Mouse (Mus musculus) liver, embryonic 15.5 days (tissue): ENCODE data around the gene Sdk2. TPM values are rescaled to one million over a fixed set of nuclear protein-coding genes. Genes with fewer than 3 reads are reported as not detected.

Source experiments
- ATAC-seq: fragments of 200-750 bp; cut with Nextera tagmentation; 2 replicates; pipeline ENCODE4 v1.8.0; 2017; ENCODE audit warnings: moderate number of reproducible peaks, mild to moderate bottlenecking, moderate library complexity; ENCODE audit not compliant: insufficient read depth
- H3K27ac ChIP-seq: fragments of 300-500 bp; sonication (generic); replicated peaks from 2 replicates; pipeline ENCODE4 v1.5.1; 2015; ENCODE audit warnings: mild to moderate bottlenecking, inconsistent platforms
- H3K27me3 ChIP-seq: fragments of 300-500 bp; sonication (generic); 2 replicates; pipeline ENCODE4 v1.6.1; 2015; ENCODE audit warnings: mild to moderate bottlenecking, inconsistent platforms
- H3K36me3 ChIP-seq: fragments of 300-500 bp; sonication (generic); replicated peaks from 2 replicates; pipeline ENCODE4 v1.6.1; 2015; ENCODE audit warnings: moderate library complexity, mild to moderate bottlenecking, inconsistent platforms
- H3K4me1 ChIP-seq: fragments of 300-500 bp; sonication (generic); replicated peaks from 2 replicates; pipeline ENCODE4 v1.6.1; 2015; ENCODE audit warnings: inconsistent platforms
- H3K4me2 ChIP-seq: fragments of 300-500 bp; sonication (generic); 2 replicates; pipeline ENCODE4 v1.6.1; 2015; ENCODE audit warnings: moderate library complexity, mild to moderate bottlenecking, inconsistent platforms
- H3K4me3 ChIP-seq: fragments of 300-500 bp; sonication (generic); replicated peaks from 2 replicates; pipeline ENCODE4 v1.5.1; 2015; ENCODE audit warnings: mild to moderate bottlenecking, inconsistent platforms
- H3K9ac ChIP-seq: fragments of 300-500 bp; sonication (generic); 2 replicates; pipeline ENCODE4 v1.6.1; 2015; ENCODE audit warnings: moderate library complexity, mild to moderate bottlenecking, inconsistent platforms
- H3K9me3 ChIP-seq: fragments of 300-500 bp; sonication (generic); replicated peaks from 2 replicates; pipeline ENCODE4 v1.6.1; 2016; ENCODE audit warnings: inconsistent platforms
- WGBS: fragments of 180-500 bp; shearing (Covaris S2); methylation state at CpG from one replicate; pipeline ENCODE4 v1.1.7; 2015; ENCODE audit warnings: mixed read lengths; ENCODE audit not compliant: insufficient replicate concordance; 5-methylcytosine and 5-hydroxymethylcytosine counted together
- polyA plus RNA-seq: library from polyadenylated mRNA; unstranded; fragments of >200 nt; fragmentation: Nextera tagmentation; extraction: Ambion mirVana; gene quantifications from 2 replicates; pipeline ENCODE4 v1.2.1, GENCODE M21; 2015

Sdk2 gene
- polyA plus RNA-seq, 1 experiment from 2014 or later, result 0.20 TPM

- H3K4me2 ChIP-seq, result no peak overlapping the region
- H3K27ac ChIP-seq, result no peak overlapping the region
- no peaks in the 10 kb centered on the region for H3K36me3 ChIP-seq
- H3K27me3 ChIP-seq, result no peaks in the 10 kb centered on the region
- no peak overlapping the region for H3K9ac ChIP-seq
- peaks cover 14% of the 10 kb centered on the region for H3K9me3 ChIP-seq
- WGBS, result 47% methylated on average over 2 of the region's 2 CpGs
- ATAC-seq, result no peak
- no peak overlapping the region for H3K4me3 ChIP-seq
- H3K4me1 ChIP-seq, result no peaks in the 10 kb centered on the region
Observed at GRCm38 (mm10) chr11:113970026-113970425, 96.8 kb downstream of the Sdk2 start.

- H3K9me3 ChIP-seq, result peaks cover 14% of the 10 kb centered on the region; the same call in 1 of the 2 replicates
- no peak overlapping the region for H3K4me3 ChIP-seq
- 43% methylated on average over 1 of the region's 1 CpGs for WGBS
Observed at GRCm38 (mm10) chr11:113965214-113965613, 101.6 kb downstream of the Sdk2 start.

GRCm38 (mm10) chr11:113962751-113963150 is 104.1 kb downstream of the Sdk2 start:
- no peak for ATAC-seq
- Histone ChIP-seq H3K4me1 (no peaks in the 10 kb centered on the region), H3K4me3 (no peak overlapping the region), H3K4me2 (no peak overlapping the region), H3K9me3 (peaks cover 7% of the 10 kb centered on the region), H3K9ac (no peak overlapping the region), H3K27me3 (no peaks in the 10 kb centered on the region), H3K36me3 (no peaks in the 10 kb centered on the region), H3K27ac (no peak overlapping the region)
- 54% methylated on average over 3 of the region's 3 CpGs for WGBS

More at GRCm38 (mm10) chr11:113965214-113965613, 101.6 kb downstream of the Sdk2 start:
- no peak overlapping the region for H3K9ac ChIP-seq
- H3K4me2 ChIP-seq, result no peak overlapping the region
- H3K27me3 ChIP-seq, result no peaks in the 10 kb centered on the region
- no peaks in the 10 kb centered on the region for H3K4me1 ChIP-seq
- no peak for ATAC-seq
- no peak overlapping the region for H3K27ac ChIP-seq
- no peaks in the 10 kb centered on the region for H3K36me3 ChIP-seq

GRCm38 (mm10) chr11:113951616-113951988 is 115.2 kb downstream of the Sdk2 start:
- ATAC-seq, result no peak
- no peak overlapping the region for H3K9ac ChIP-seq
- H3K4me1 ChIP-seq, result no peaks in the 10 kb centered on the region
- H3K27me3 ChIP-seq, result no peaks in the 10 kb centered on the region
- H3K4me3 ChIP-seq, result no peak overlapping the region
- no peaks in the 10 kb centered on the region for H3K36me3 ChIP-seq
- WGBS, result 69% methylated on average over 15 of the region's 15 CpGs
- H3K9me3 ChIP-seq, result no peaks in the 10 kb centered on the region
- H3K27ac ChIP-seq, result no peak overlapping the region
- H3K4me2 ChIP-seq, result no peak overlapping the region

GRCm38 (mm10) chr11:113950904-113951615 is 115.8 kb downstream of the Sdk2 start:
- Histone ChIP-seq H3K9me3 (no peaks in the 10 kb centered on the region), H3K27me3 (no peaks in the 10 kb centered on the region), H3K27ac (no peak overlapping the region), H3K4me2 (no peak overlapping the region), H3K36me3 (no peaks in the 10 kb centered on the region), H3K9ac (no peak overlapping the region), H3K4me3 (no peak overlapping the region), H3K4me1 (no peaks in the 10 kb centered on the region)
- WGBS, result 61% methylated on average over 7 of the region's 7 CpGs
- ATAC-seq, result no peak

- Histone ChIP-seq H3K4me1 (no peaks in the 10 kb centered on the region), H3K9me3 (no peaks in the 10 kb centered on the region), H3K9ac (no peak overlapping the region), H3K27ac (no peak overlapping the region), H3K36me3 (no peaks in the 10 kb centered on the region), H3K4me2 (no peak overlapping the region), H3K27me3 (no peaks in the 10 kb centered on the region), H3K4me3 (no peak overlapping the region)
- ATAC-seq, result no peak
- 68% methylated on average over 8 of the region's 8 CpGs for WGBS
Observed at GRCm38 (mm10) chr11:113948676-113949075, 118.2 kb downstream of the Sdk2 start.

- Histone ChIP-seq H3K27ac (no peak overlapping the region), H3K4me1 (no peaks in the 10 kb centered on the region), H3K9me3 (no peaks in the 10 kb centered on the region), H3K4me3 (no peak overlapping the region), H3K36me3 (no peaks in the 10 kb centered on the region), H3K27me3 (no peaks in the 10 kb centered on the region), H3K4me2 (no peak overlapping the region), H3K9ac (no peak overlapping the region)
- 43% methylated on average over 9 of the region's 9 CpGs for WGBS
- ATAC-seq, result no peak
Observed at GRCm38 (mm10) chr11:113942101-113942735, 124.6 kb downstream of the Sdk2 start.

- WGBS, result 56% methylated on average over 9 of the region's 9 CpGs
- Histone ChIP-seq H3K4me2 (no peak overlapping the region), H3K4me3 (no peak overlapping the region), H3K27ac (no peak overlapping the region), H3K9ac (no peak overlapping the region), H3K36me3 (no peaks in the 10 kb centered on the region), H3K27me3 (no peaks in the 10 kb centered on the region), H3K4me1 (no peaks in the 10 kb centered on the region), H3K9me3 (no peaks in the 10 kb centered on the region)
- no peak for ATAC-seq
Observed at GRCm38 (mm10) chr11:113933678-113934077, 133.2 kb downstream of the Sdk2 start.

- no peaks in the 10 kb centered on the region for H3K36me3 ChIP-seq
- no peak overlapping the region for H3K27ac ChIP-seq
- WGBS, result 55% methylated on average over 7 of the region's 7 CpGs
- H3K4me2 ChIP-seq, result no peak overlapping the region
- no peak overlapping the region for H3K4me3 ChIP-seq
- H3K27me3 ChIP-seq, result no peaks in the 10 kb centered on the region
- no peak for ATAC-seq
- no peak overlapping the region for H3K9ac ChIP-seq
- no peaks in the 10 kb centered on the region for H3K9me3 ChIP-seq
- H3K4me1 ChIP-seq, result no peaks in the 10 kb centered on the region
Observed at GRCm38 (mm10) chr11:113932909-113933308, 133.9 kb downstream of the Sdk2 start.

- Histone ChIP-seq H3K27ac (no peak overlapping the region), H3K27me3 (no peaks in the 10 kb centered on the region), H3K4me3 (no peak overlapping the region), H3K9me3 (no peaks in the 10 kb centered on the region), H3K36me3 (no peaks in the 10 kb centered on the region), H3K4me2 (no peak overlapping the region), H3K4me1 (no peaks in the 10 kb centered on the region), H3K9ac (no peak overlapping the region)
- WGBS, result 38% methylated on average over 4 of the region's 4 CpGs
- no peak for ATAC-seq
Observed at GRCm38 (mm10) chr11:113931701-113932100, 135.1 kb downstream of the Sdk2 start.

GRCm38 (mm10) chr11:113930112-113930511 is 136.7 kb downstream of the Sdk2 start:
- no peak for ATAC-seq
- H3K27me3 ChIP-seq, result no peaks in the 10 kb centered on the region
- no peaks in the 10 kb centered on the region for H3K36me3 ChIP-seq
- H3K4me2 ChIP-seq, result no peak overlapping the region
- no peak overlapping the region for H3K4me3 ChIP-seq
- no peaks in the 10 kb centered on the region for H3K9me3 ChIP-seq
- H3K9ac ChIP-seq, result no peak overlapping the region
- WGBS, result 62% methylated on average over 11 of the region's 11 CpGs
- no peaks in the 10 kb centered on the region for H3K4me1 ChIP-seq
- H3K27ac ChIP-seq, result no peak overlapping the region
